Mouse (Mus musculus) ovary, postnatal 10 days (tissue): ENCODE data around the gene Ppp1r16b.
"Not testable (repeated sequence)": the region's sequence is repeated elsewhere in the genome, so short reads cannot be mapped to it uniquely, and the experiment has no call there.

Experiments used
- DNase-seq: peaks from one replicate; pipeline ENCODE4 v3.0.0; 2022; ENCODE audit warnings: low spot score

Ppp1r16b gene

DNA sequence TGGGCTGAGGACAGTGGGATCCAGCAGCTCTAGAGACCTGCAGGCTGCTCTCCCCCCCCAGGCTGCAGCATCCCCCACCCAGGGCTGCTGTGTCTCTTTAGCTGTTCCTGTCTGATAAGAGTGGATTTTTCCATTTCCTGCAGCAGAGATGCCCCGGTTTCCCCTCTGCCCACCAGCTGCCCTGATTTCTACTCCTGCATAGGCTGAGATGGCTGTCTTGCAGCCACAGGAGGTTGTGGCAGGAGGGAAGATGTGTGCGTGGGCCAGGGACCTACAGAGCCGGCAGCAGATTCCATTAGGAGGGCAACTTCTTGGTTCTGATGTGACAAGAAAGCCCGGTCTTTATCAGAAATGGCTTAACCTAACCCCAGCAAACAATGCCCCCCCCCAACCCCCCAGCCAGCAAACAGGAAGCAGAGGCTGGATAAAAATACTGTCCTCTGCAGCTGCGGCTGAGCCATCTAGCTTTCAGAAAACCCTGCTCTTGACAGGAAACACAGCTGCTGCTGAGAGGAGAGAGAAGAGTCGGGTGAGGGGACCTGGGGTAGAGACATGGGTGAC is 57.9 kb downstream of the Ppp1r16b start:
- no peak for DNase-seq

DNA sequence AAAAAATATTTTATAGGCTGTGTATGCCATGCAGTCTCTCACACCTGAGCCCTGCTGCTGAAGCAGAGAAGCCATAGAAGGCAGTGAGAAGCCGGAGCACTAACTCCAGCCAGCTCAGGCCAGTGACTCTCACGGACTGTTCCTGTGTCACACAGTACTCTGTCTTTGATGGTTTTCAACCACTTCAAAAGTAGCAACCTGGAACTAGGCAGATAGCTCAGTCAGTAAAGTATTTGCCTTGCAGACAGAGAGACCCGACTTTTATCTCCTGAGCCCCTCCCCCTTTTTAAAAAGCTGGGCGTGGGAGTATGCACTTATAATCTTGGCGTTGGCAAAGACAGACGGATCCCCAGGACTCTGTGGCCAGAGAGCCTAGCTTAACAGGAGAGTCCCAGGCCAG is 58.6 kb downstream of the Ppp1r16b start:
- no peak for DNase-seq

- no peak for DNase-seq
These were observed 61.1 kb downstream of the Ppp1r16b start for GRCm38 (mm10) chr2:158726252-158726651.

GRCm38 (mm10) chr2:158728061-158728815 is 63.0 kb downstream of the Ppp1r16b start:
- DNase-seq = no peak

DNA sequence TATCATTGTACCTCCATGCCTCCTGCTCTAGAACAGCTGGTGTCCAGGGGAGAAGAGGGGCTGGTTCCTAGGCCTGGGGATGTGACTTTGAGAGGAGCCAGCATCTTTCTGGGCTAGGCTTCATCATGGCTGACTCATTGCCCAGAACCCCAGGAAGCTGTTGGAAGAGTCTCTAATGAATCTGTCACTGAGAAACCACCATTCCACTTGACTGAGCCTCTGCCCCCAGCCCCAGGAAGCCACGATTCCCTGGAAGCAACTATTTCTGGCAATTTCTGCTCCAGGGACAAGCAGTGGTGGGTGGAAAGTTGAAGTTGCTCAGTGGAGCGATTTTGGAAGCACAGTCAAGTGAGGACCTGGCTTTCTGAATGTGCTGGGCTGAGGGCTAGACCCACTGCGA is 65.7 kb downstream of the Ppp1r16b start:
- DNase-seq = no peak

GRCm38 (mm10) chr2:158732521-158732920 is 67.3 kb downstream of the Ppp1r16b start:
- no peak for DNase-seq

- DNase-seq = no peak
These were observed 67.9 kb downstream of the Ppp1r16b start for GRCm38 (mm10) chr2:158733136-158733535.

GRCm38 (mm10) chr2:158733914-158734313 is 68.7 kb downstream of the Ppp1r16b start:
- no peak for DNase-seq

- DNase-seq = no peak
These were observed 69.4 kb downstream of the Ppp1r16b start for GRCm38 (mm10) chr2:158734500-158735152.

- no peak for DNase-seq
These were observed 70.1 kb downstream of the Ppp1r16b start for GRCm38 (mm10) chr2:158735340-158735739.

GRCm38 (mm10) chr2:158736247-158736646 is 71.0 kb downstream of the Ppp1r16b start:
- DNase-seq = not testable (repeated sequence)

GRCm38 (mm10) chr2:158738591-158738990 is 73.4 kb downstream of the Ppp1r16b start:
- no peak for DNase-seq

- no peak for DNase-seq
These were observed 73.9 kb downstream of the Ppp1r16b start for GRCm38 (mm10) chr2:158739113-158739512.

- no peak for DNase-seq
These were observed 75.9 kb downstream of the Ppp1r16b start for GRCm38 (mm10) chr2:158741011-158741501.

DNA sequence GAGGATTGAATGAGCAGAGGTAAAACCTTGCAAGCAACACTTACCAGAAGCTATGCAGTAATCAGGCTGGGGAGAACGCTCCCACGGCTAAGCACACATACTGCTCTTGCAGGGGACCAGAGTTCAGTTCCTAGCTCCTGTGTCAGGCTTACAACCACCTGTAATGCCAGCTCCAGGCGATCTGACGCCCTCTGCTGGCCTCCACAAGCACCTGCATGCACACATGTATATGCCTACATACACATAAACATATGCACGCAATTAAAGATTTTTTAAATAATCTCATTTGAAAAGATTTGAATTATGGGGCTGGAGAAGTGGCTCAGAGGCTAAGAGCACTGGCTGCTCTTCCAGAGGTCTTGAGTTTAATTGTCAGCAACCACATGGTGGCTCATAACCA is 77.2 kb downstream of the Ppp1r16b start:
- no peak for DNase-seq

- DNase-seq = no peak
These were observed 78.4 kb downstream of the Ppp1r16b start for GRCm38 (mm10) chr2:158743518-158744141.

DNA sequence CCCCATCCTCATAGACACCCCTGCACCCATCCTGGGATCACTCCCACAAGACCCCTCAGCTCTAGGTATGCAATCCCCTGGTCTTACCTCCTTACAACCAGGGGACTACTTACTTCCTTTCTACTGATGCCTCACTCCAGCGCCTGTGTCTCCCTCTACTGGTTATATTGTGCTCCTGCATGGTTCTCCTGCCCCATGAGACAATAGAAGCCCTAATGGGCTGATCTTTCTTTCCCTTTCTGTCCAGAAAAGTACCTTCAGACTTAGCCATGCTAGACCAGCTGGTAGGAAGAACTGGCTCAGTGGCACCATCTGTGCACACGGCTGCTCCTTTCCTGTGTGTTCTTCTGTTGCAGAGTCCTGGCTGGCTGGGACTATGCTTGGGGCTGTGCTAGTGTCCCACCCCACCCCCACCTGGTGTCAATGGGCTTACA is 79.9 kb downstream of the Ppp1r16b start:
- DNase-seq = no peak

- DNase-seq = no peak
These were observed 81.0 kb downstream of the Ppp1r16b start for GRCm38 (mm10) chr2:158746164-158746563.

DNA sequence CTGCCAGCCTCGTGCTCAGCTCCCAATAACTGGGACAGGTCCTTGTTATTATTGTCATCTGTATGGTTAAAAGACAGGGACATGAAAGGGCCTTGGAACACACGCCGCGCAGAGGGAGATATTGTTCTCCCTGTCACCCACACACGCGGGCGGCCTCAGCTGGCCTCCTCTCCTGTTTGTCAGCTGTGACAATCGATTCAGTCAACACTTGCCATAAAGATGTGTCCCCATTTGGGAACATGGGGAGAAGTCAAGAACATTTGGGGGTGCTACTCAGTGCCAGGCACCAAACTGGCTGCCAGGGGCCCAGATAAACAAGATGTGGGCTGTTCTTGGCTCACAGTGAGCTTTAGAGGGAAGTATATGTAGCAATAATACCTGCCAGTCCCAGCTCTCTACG is 84.2 kb downstream of the Ppp1r16b start:
- no peak for DNase-seq

- DNase-seq = no peak
These were observed 95.0 kb downstream of the Ppp1r16b start for GRCm38 (mm10) chr2:158760231-158760630.

DNA sequence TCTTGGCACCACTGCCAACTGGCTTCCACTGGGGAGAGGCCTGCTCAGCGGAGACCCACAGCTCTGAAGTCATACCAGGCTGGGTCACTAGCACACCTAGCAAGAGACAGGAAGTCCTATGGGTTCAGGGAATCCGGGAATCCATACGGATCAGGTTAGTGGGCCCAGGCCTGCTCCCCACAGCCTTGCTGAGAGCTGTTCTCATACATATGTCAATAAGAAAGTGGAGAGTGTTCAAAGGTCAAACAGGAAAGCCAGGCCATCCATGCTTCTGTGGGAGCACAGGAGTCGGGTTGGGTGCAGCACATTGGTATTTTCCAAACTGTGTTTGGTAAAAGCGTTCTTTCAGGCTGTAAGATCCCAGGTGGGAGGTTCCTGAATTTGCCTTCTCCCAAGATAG is 97.1 kb downstream of the Ppp1r16b start:
- DNase-seq = no peak

DNA sequence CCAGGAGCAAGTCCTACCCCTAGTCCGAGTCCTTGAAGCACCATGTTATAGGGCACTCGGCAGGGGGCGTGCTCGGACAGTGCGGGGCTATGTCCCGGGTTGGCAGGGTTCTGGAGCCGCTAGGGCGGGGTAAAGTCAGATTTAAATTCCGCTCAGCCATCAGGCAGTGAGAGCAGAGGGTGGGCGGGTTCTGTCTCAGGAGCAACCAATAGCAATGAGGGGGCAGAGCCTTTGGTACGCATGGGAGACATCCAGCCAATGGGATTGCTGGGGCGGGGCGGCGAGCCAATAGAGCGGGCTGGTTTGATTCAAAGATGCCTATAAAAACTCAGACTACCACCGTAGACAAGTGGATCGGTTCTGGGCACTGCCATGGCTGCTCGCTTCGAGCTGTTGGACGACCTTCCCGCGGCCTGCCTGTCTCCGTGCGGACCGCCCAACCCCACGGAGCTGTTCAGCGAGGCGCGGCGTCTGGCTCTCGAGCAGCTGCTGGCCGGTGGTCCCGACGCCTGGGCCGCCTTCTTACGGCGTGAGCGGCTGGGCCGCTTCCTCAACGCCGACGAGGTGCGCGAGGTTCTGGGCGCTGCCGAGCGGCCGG is 102.6 kb downstream of the Ppp1r16b start, which contains the start of gene Fam83d:
TSS of gene Fam83d (plus strand) at position 352 of the 598 bp plus-strand sequence.
- DNase-seq = peak; percentile 86
